Mouse (Mus musculus) heart, postnatal 0 days (tissue): Measurements from ENCODE around the gene H13.

Source experiments
- CTCF ChIP-seq: IDR thresholded peaks from 2 replicates; pipeline ENCODE4 v1.5.1; 2016; ENCODE audit warnings: antibody characterized with exemption, control low read depth, low read depth
- EP300 ChIP-seq: IDR thresholded peaks from 2 replicates; pipeline ENCODE4 v1.6.1; 2016; ENCODE audit warnings: antibody characterized with exemption, low read depth

DNA sequence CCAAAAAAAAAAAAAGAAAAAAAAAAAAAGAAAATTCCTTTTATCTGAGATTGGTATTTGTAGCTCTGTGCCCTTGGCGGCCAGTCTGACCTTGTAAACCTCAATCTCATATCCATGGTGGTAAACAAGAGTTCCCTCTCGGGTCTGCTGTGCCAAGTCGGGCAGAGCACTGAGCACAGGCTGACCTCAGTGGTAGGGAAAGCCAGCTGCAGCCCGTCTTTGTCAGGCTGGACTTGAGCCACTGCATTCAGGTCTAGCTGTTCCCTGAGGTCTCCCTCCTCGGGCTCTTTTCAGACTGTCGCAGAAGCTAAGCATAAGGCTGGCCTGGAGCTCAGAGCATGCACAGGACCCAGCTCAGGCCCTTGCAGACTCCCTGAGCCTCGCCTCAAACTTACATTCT is 25.4 kb downstream of the H13 start:
- TF ChIP-seq CTCF (no peak), EP300 (no peak)
